Mouse (Mus musculus) lung, postnatal 0 days (tissue): ENCODE data around the gene Ifngr2.

Experiments
- CTCF ChIP-seq: IDR thresholded peaks from 2 replicates; pipeline ENCODE4 v1.5.1; 2016; ENCODE audit warnings: antibody characterized with exemption, mild to moderate bottlenecking
- EP300 ChIP-seq: IDR thresholded peaks from 2 replicates; pipeline ENCODE4 v1.6.1; 2016; ENCODE audit warnings: antibody characterized with exemption, mild to moderate bottlenecking, control low read depth

- TF ChIP-seq CTCF (no peak), EP300 (peak; percentile 50; the same call in 1 of the 2 replicates)
Measured at GRCm38 (mm10) chr16:91538051-91538450, 8.8 kb upstream of the Ifngr2 start.
